Mouse (Mus musculus) liver, adult 2 months (tissue): ENCODE measurements around the gene Nek10. TPM values are rescaled to one million over a fixed set of nuclear protein-coding genes. Genes with fewer than 3 reads are reported as not detected.
A peak's percentile ranks its signal among the peaks of the same experiment; 100 is the strongest.

ENCODE experiments used
- DNase-seq: peaks from one replicate; pipeline ENCODE4 v3.0.0-alpha.2; 2011; ENCODE audit warnings: low read depth, low spot score; ENCODE audit errors: extremely low read depth
- H3K27ac ChIP-seq: fragments of 200-500 bp; replicated peaks from 2 replicates; pipeline ENCODE4 v1.5.1; 2012; ENCODE audit warnings: low read depth, mild to moderate bottlenecking, control low read depth, inconsistent platforms, low read length; ENCODE audit not compliant: insufficient read depth
- H3K27me3 ChIP-seq: fragments of 200-500 bp; 2 replicates; pipeline ENCODE4 v1.6.1; 2012; ENCODE audit warnings: mild to moderate bottlenecking, moderate library complexity, low read length, inconsistent platforms; ENCODE audit not compliant: control insufficient read depth, insufficient read depth
- H3K36me3 ChIP-seq: fragments of 200-500 bp; 2 replicates; pipeline ENCODE4 v1.6.1; 2012; ENCODE audit warnings: low read length, inconsistent platforms; ENCODE audit not compliant: control insufficient read depth, insufficient read depth
- H3K4me1 ChIP-seq: fragments of 200-500 bp; 2 replicates; pipeline ENCODE4 v1.6.1; 2011; ENCODE audit warnings: low read length; ENCODE audit not compliant: control insufficient read depth, insufficient read depth
- H3K4me3 ChIP-seq: fragments of 200-500 bp; 2 replicates; pipeline ENCODE4 v1.5.1; 2011; ENCODE audit warnings: low read depth, mild to moderate bottlenecking, control low read depth, low read length, moderate library complexity; ENCODE audit not compliant: insufficient read depth
- H3K79me2 ChIP-seq: fragments of 200-500 bp; 2 replicates; pipeline ENCODE4 v1.6.1; 2012; ENCODE audit warnings: inconsistent platforms, mild to moderate bottlenecking, low read length, moderate library complexity; ENCODE audit not compliant: control insufficient read depth, insufficient read depth
- H3K9ac ChIP-seq: fragments of 200-500 bp; 2 replicates; pipeline ENCODE4 v1.6.1; 2012; ENCODE audit warnings: low read depth, mild to moderate bottlenecking, control low read depth, inconsistent platforms, low read length
- CTCF ChIP-seq: fragments of 200-500 bp; IDR thresholded peaks from 2 replicates; pipeline ENCODE4 v1.5.1; 2011; ENCODE audit warnings: low read depth, low read length, control low read depth
- POLR2A ChIP-seq: fragments of 200-500 bp; IDR thresholded peaks from 2 replicates; pipeline ENCODE4 v1.6.1; 2011; ENCODE audit warnings: low read length, control low read depth; ENCODE audit not compliant: insufficient read depth; ENCODE audit errors: extremely low read depth
- WGBS: fragments of 180-500 bp; shearing (Covaris S2); methylation state at CpG from one replicate; pipeline ENCODE4 v1.1.7; 2018; 5-methylcytosine and 5-hydroxymethylcytosine counted together
- polyA plus RNA-seq: library from polyadenylated mRNA; depleted of rRNA; stranded (reverse); fragments of >200 nt; gene quantifications from 2 replicates; pipeline ENCODE4 v1.2.3, GENCODE M21; 2012
- total RNA-seq: library from RNA; depleted of rRNA; stranded (reverse); fragments of >200 nt; gene quantifications from 2 replicates; pipeline ENCODE4 v1.2.3, GENCODE M21; 2014

Gene Nek10
- total and polyA plus RNA-seq, 2 experiments = under 0.01 TPM; not detected in 1

DNA sequence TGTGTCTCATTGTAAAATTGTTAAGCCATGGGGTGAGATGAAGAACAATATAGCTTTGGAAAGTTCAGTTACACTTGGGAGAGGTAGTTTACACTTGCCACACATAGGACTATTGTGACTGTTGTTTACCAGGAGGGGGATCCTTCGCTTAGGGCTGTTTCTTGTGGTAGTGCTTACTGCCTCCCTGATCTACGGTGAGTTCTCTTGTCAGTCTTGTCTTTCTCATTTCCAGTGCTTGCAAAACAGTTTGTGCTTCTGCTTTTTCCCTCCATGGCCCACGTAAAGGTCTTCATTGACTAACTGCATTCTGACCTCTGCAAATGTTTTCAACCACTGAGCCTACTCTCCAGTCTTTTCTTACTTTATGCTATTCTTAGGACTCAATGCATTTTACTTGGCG, 2.9 kb upstream of the Nek10 start:
- Histone ChIP-seq H3K27ac (no peak overlapping the region), H3K79me2 (no peaks in the 10 kb centered on the region), H3K4me1 (no peaks in the 10 kb centered on the region), H3K4me3 (no peak overlapping the region), H3K9ac (no peak overlapping the region), H3K27me3 (no peaks in the 10 kb centered on the region), H3K36me3 (peaks cover 2% of the 10 kb centered on the region)
- WGBS = 91% methylated on average over 4 of the region's 4 CpGs
- DNase-seq = no peak
- no peak for TF ChIP-seq CTCF
- TF ChIP-seq POLR2A = no peak

DNA sequence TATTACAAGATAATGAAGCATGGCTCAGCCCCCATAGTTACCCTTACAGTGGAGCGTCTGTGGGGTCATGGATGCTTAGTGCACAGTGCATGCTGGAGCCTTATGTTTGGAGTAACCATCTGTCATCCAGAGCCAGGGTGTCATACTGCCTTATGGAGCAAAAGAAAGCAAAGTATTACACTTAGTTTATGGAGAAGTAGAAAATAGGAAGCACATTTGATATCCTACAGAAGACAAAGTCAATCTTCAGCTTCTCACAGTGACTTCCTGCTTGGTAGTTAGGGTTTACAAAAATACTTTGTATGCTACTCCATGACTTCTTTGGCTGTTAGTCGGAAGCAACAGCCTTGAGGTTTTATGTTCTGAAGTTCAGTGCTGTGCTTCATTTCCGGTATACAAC, 2.4 kb upstream of the Nek10 start:
- DNase-seq = peak; percentile 19
- 92% methylated on average over 3 of the region's 3 CpGs for WGBS
- H3K27ac ChIP-seq = no peak overlapping the region
- H3K4me3 ChIP-seq = no peak overlapping the region
- no peak for TF ChIP-seq CTCF
- no peak for TF ChIP-seq POLR2A
- H3K9ac ChIP-seq = no peak overlapping the region
- no peaks in the 10 kb centered on the region for H3K27me3 ChIP-seq
- H3K79me2 ChIP-seq = no peaks in the 10 kb centered on the region
- H3K4me1 ChIP-seq = no peaks in the 10 kb centered on the region
- peaks cover 2% of the 10 kb centered on the region for H3K36me3 ChIP-seq

DNA sequence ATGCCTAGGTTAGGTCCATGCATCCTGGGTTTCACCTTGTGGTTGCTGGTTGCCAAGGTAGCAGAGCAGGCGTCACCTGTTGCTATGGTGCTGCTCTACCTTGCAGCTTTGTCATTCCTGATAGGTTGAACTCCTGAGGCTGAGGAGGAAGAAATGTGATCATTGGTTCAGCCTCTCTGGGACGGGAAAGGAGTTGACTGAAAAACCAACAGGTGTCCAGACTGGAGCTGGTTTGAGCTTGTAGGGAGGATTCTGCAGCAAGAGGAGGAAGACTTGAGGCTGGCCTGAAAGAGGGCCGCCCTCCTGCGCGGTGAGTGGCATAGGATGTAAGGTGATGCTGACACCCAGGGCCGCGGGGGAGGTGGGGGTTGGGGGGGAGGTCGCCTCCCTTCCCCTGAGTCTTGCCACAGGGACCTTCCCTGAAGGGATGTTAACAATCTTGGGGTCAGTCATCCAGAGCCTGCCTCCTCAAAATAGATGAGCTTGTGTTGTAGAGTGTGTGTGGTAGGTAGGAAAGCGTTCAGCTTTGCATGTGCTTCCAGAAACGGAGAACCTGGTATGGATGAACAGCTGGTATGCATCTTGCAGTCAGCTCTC, 804 bp downstream of the Nek10 start:
- no peak overlapping the region for H3K9ac ChIP-seq
- no peaks in the 10 kb centered on the region for H3K79me2 ChIP-seq
- H3K36me3 ChIP-seq = no peaks in the 10 kb centered on the region
- no peaks in the 10 kb centered on the region for H3K27me3 ChIP-seq
- H3K27ac ChIP-seq = no peak overlapping the region
- TF ChIP-seq POLR2A (no peak), CTCF (no peak)
- WGBS = 22% methylated on average over 10 of the region's 10 CpGs
- no peak overlapping the region for H3K4me3 ChIP-seq
- DNase-seq = no peak
- H3K4me1 ChIP-seq = no peaks in the 10 kb centered on the region

DNA sequence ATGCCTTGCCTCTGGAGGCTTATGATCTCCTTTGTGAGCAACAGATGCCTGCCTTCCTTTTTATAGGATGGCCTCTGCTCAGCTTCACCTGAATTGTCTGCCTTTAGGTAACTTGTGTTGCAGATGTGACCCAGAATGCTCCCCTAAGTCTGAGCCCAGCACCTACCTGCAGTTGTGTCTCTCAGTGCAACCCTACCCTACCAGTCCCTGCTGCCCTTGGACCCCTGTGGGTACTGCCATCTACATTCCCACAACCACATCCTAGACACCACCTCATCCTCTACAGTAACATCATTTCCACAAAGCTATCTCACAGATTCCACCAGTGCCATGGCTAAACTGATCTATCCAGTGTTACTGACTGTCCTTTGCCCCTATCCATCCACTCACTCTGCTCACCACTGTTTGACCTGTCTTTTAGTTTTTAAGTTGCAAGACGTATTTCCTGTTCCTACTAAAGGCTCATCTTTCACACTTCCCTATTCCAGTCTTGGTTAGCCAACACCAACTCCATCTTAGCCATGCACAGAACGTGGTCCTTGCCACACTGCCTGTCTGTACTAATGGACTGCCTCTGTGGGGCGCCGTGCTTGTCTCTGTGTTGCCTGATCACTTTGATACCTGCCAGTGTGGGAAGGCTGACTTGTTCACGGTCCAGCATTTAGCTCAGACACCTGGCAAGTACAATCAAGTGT, 1.4 kb downstream of the Nek10 start:
- Histone ChIP-seq H3K36me3 (no peaks in the 10 kb centered on the region), H3K4me3 (no peak overlapping the region), H3K4me1 (no peaks in the 10 kb centered on the region), H3K27me3 (no peaks in the 10 kb centered on the region), H3K79me2 (no peaks in the 10 kb centered on the region), H3K27ac (no peak overlapping the region), H3K9ac (no peak overlapping the region)
- TF ChIP-seq CTCF (no peak), POLR2A (no peak)
- 70% methylated on average over 5 of the region's 5 CpGs for WGBS
- no peak for DNase-seq

DNA sequence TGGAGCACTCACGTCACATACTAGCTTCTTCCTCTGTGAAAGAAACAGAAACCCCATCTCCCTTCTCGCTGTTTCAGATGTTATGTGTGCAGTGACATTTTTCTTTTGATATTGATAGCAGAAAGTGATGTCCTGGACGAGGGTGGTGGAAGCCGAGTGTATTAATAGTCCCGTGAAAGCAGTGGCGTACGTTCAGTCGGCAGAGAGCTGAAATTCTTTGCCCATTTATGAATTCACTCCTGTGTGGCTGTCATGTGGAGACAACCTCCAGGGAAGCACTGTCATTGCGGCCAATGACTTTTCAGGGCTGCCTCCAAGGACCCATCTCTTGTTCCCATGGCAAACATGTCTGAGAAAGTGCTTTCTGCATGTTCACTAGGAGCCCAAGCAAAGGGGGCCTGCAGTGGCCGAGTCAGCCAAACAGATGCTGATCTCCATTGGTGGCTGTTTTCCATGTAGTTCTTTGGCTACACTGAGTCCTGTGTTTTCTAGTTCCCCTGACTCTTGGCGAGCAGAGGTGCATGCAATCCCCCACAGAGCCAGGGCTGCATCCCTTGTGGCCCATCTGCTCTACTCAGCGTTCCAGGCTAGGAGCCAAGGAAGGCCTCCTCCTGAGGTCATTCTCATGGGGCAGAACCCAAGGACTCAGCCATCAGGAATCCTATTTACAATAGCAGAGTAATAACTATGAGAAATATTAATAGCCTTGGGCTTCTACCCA, 29.5 kb downstream of the Nek10 start:
- H3K4me1 ChIP-seq = no peaks in the 10 kb centered on the region
- WGBS = 76% methylated on average over 12 of the region's 12 CpGs
- DNase-seq = peak; percentile 38
- H3K36me3 ChIP-seq = no peaks in the 10 kb centered on the region
- H3K27ac ChIP-seq = no peak overlapping the region
- no peaks in the 10 kb centered on the region for H3K79me2 ChIP-seq
- no peak overlapping the region for H3K4me3 ChIP-seq
- H3K9ac ChIP-seq = no peak overlapping the region
- H3K27me3 ChIP-seq = no peaks in the 10 kb centered on the region
- TF ChIP-seq CTCF (no peak), POLR2A (no peak)
